ENCODE assay signal across 7 mouse cellular contexts in the genomic region with DNA sequence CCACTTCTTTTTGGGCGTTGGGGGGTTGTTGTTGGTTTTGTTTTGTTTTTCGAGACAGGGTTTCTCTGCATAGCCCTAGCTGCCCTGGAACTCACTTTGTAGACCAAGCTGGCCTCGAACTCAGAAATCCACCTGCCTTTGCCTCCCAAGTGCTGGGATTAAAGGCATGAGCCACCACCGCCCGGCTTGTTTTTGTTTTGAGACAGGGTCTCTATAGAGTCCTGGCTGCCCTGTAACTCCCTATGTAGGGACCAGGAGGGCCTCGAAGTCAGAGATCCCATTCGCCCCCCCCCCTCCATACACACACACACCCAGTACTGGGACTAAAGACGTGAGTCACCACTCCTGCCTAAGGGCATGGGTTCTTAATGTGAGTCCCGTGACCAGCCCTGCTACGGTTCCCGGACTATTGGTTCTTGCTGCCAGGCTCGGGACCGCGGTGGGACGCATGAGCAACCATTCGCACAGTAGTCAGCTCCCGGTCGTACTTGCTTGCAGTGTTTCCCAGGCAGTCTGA. TPM values are rescaled to one million over a fixed set of nuclear protein-coding genes. Genes with fewer than 3 reads are reported as not detected.
DNase-seq lines count a peak whose midpoint lies in the region; ATAC-seq and TF ChIP-seq lines count a peak whose summit lies in the region.

No protein-coding gene starts in this region.

- no peak for TF ChIP-seq CTCF in intestine, postnatal 0 days (IDR thresholded peaks at IDR 0.05; ENCODE audit: low read depth)
- TF ChIP-seq CTCF in lung, adult 2 months (IDR thresholded peaks at IDR 0.05; ENCODE audit: insufficient read depth, low read length) = no peak

- no peaks in the 10 kb centered on the region; the same call in 1 of the 2 replicates for H3K4me1 ChIP-seq in intestine, postnatal 0 days (replicated peaks; ENCODE audit: control insufficient read depth, insufficient read depth, low read length)
- H3K4me1 ChIP-seq in lung, adult 2 months (ENCODE audit: control insufficient read depth, insufficient read depth, low read length) = no peaks in the 10 kb centered on the region
- peaks cover 4% of the 10 kb centered on the region; the same call in 1 of the 2 replicates for H3K4me1 ChIP-seq in neural tube, embryonic 14.5 days (ENCODE audit: control insufficient read depth, insufficient read depth, low read length)

- peak overlapping the region; percentile 28; the same call in 1 of the 2 replicates for H3K9ac ChIP-seq in intestine, postnatal 0 days (ENCODE audit: low read depth, low read length)
- no peak overlapping the region for H3K9ac ChIP-seq in neural tube, embryonic 14.5 days (replicated peaks; ENCODE audit: low read depth, low read length)

- peak overlapping the region; percentile 94 for H3K4me3 ChIP-seq in intestine, postnatal 0 days (ENCODE audit: low read depth, low read length)
- H3K4me3 ChIP-seq in lung, adult 2 months (replicated peaks; ENCODE audit: extremely low read depth, low read depth, low read length) = peak overlapping the region; percentile 10
- peak overlapping the region; percentile 82 for H3K4me3 ChIP-seq in neural tube, embryonic 14.5 days (ENCODE audit: low read depth, low read length)

- DNase-seq in T-cell, adult 2 months (ENCODE audit: low spot score) = peak; percentile 24
- peak; percentile 62 for DNase-seq in cerebellum, adult 9-10 months
- DNase-seq in lung, adult 2 months = peak; percentile 65
- DNase-seq in thymus, postnatal 4 days = peak; percentile 59

- TF ChIP-seq POLR2A in lung, adult 2 months (IDR thresholded peaks at IDR 0.05; ENCODE audit: borderline replicate concordance, extremely low read depth, low read depth, low read length) = peak; percentile 42; the same call in 1 of the 2 replicates

- no peaks in the 10 kb centered on the region for H3K9me3 ChIP-seq in intestine, postnatal 0 days (ENCODE audit: control insufficient read depth)
- no peaks in the 10 kb centered on the region for H3K9me3 ChIP-seq in neural tube, embryonic 14.5 days (ENCODE audit: control insufficient read depth, low read length)

- peak; percentile 18 for ATAC-seq in granulocyte monocyte progenitor cell, adult 5-6 weeks (replicated peaks; ENCODE audit: poor library complexity, severe bottlenecking)
- peak; percentile 37 for ATAC-seq in intestine, postnatal 0 days
- ATAC-seq in neural tube, embryonic 14.5 days (ENCODE audit: low read depth) = peak; percentile 22; the same call in 1 of the 2 replicates

- no peaks in the 10 kb centered on the region for H3K27me3 ChIP-seq in intestine, postnatal 0 days (replicated peaks; ENCODE audit: control insufficient read depth, insufficient read depth, low read length)
- H3K27me3 ChIP-seq in neural tube, embryonic 14.5 days (ENCODE audit: control insufficient read depth, insufficient read depth, low read length) = no peaks in the 10 kb centered on the region

- no peaks in the 10 kb centered on the region for H3K36me3 ChIP-seq in intestine, postnatal 0 days (ENCODE audit: control insufficient read depth, insufficient read depth)
- H3K36me3 ChIP-seq in neural tube, embryonic 14.5 days (ENCODE audit: control insufficient read depth, insufficient read depth, low read length) = no peaks in the 10 kb centered on the region

- whole genome bisulfite sequencing in intestine, postnatal 0 days = 2% methylated on average over 18 of the region's 18 CpGs
- 1% methylated on average over 18 of the region's 18 CpGs for WGBS in lung, adult 2 months
- WGBS in neural tube, embryonic 14.5 days = under 1% methylated on average over 18 of the region's 18 CpGs

- no peak overlapping the region for H3K27ac ChIP-seq in intestine, postnatal 0 days (ENCODE audit: low read depth, low read length)
- H3K27ac ChIP-seq in neural tube, embryonic 14.5 days (ENCODE audit: low read depth, low read length) = no peak overlapping the region

- peak overlapping the region; percentile 98 for H3K4me2 ChIP-seq in intestine, postnatal 0 days (replicated peaks; ENCODE audit: low read depth)
- H3K4me2 ChIP-seq in neural tube, embryonic 14.5 days (ENCODE audit: low read depth, low read length) = peak overlapping the region; percentile 83

RNA-seq across cellular contexts. Expression of a gene that starts 0.8 kb away (rescaled TPM):
- 23.9 and 35.8 TPM in 2 replicates for total RNA-seq in granulocyte monocyte progenitor cell, adult 5-6 weeks (2014; fragmentation: Nextera tagmentation)
- 45.3 and 50.9 TPM in 2 replicates for total RNA-seq in granulocyte monocyte progenitor cell, adult 5-6 weeks (2017)
- 8.9 and 9.5 TPM in 2 replicates for polyA plus RNA-seq in intestine, postnatal 0 days (2015; fragmentation: Nextera tagmentation; extraction: Ambion mirVana)
- 7.1 and 10.4 TPM in 2 replicates for polyA plus RNA-seq in lung, adult 2 months (2012; rRNA removed)
- 3.8 and 4.5 TPM in 2 replicates for polyA plus RNA-seq in neural tube, embryonic 14.5 days (2014; fragmentation: Nextera tagmentation; extraction: Ambion mirVana)

RNA-seq across cellular contexts. Expression of a gene that starts 7.8 kb away (rescaled TPM):
- 6.7 and 7.5 TPM in 2 replicates for total RNA-seq in granulocyte monocyte progenitor cell, adult 5-6 weeks (2014; fragmentation: Nextera tagmentation)
- 1.7 and 7.7 TPM in 2 replicates for total RNA-seq in granulocyte monocyte progenitor cell, adult 5-6 weeks (2017)
- polyA plus RNA-seq in intestine, postnatal 0 days (2015; fragmentation: Nextera tagmentation; extraction: Ambion mirVana) = 11.8 and 12.7 TPM in 2 replicates
- polyA plus RNA-seq in lung, adult 2 months (2012; rRNA removed) = 22.6 and 26.7 TPM in 2 replicates
- 54.5 and 55.8 TPM in 2 replicates for polyA plus RNA-seq in neural tube, embryonic 14.5 days (2014; fragmentation: Nextera tagmentation; extraction: Ambion mirVana)

RNA-seq across cellular contexts. Expression of a gene that starts 24.6 kb away (rescaled TPM):
- 1.6 TPM in 1 of 2 replicates, not detected in the other for total RNA-seq in granulocyte monocyte progenitor cell, adult 5-6 weeks (2014; fragmentation: Nextera tagmentation)
- total RNA-seq in granulocyte monocyte progenitor cell, adult 5-6 weeks (2017) = 5.8 and 6.7 TPM in 2 replicates
- 11.9 and 12.6 TPM in 2 replicates for polyA plus RNA-seq in intestine, postnatal 0 days (2015; fragmentation: Nextera tagmentation; extraction: Ambion mirVana)
- polyA plus RNA-seq in lung, adult 2 months (2012; rRNA removed) = 5.7 and 6.8 TPM in 2 replicates
- polyA plus RNA-seq in neural tube, embryonic 14.5 days (2014; fragmentation: Nextera tagmentation; extraction: Ambion mirVana) = 0.92 and 1.6 TPM in 2 replicates

Comparison
In these comparisons a context has a peak if more than half of its experiments do, and no peak if none do; other contexts are left out.
1. H3K4me3 ChIP-seq: peak in every context shown above with its lines; median percentile 94 in intestine, postnatal 0 days; 82 in neural tube, embryonic 14.5 days; 10 in lung, adult 2 months.